Mouse (Mus musculus): ENCODE measurements around the gene Lurap1.

Gene Lurap1

DNA sequence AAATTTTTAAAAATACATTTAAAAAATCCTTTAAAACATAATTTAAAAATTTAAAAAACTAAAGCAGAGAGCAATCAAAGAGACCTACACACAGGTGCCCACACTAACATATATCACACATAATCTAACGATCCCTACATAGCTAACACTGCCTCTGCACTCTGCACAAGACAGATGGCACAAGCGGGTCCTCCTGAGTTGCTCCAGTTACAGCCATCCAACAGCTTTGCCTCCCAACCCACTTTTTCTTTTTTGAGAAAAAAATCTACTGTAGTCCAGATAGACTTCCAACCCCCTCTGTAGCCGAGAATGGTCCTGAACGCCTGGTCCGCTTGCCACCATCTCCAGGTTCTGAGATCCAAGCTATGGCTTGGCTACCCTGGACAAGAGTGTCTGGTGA, 45.9 kb downstream of the Lurap1 start:
- DNase-seq (ENCODE audit: low spot score), result no peak

DNA sequence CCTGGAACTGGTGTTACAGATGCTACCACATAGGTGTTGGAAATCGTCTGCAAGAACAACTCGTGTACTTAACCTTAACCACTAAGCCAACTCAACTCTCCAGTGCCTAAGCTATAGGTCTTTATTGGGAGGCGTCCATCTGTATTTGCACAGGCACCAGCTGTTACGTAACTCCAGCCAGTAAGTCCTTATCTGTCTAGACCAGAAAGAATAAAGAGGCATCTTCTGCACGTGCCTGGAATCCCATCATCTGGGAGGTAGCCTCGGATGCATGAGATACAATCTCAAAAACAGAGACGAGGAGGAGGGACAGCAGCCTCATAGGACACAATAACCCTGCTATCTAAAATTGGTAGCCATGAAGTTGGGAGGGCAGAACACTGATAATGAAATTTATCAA, 50.2 kb downstream of the Lurap1 start:
- no peak for DNase-seq (ENCODE audit: low spot score)

DNA sequence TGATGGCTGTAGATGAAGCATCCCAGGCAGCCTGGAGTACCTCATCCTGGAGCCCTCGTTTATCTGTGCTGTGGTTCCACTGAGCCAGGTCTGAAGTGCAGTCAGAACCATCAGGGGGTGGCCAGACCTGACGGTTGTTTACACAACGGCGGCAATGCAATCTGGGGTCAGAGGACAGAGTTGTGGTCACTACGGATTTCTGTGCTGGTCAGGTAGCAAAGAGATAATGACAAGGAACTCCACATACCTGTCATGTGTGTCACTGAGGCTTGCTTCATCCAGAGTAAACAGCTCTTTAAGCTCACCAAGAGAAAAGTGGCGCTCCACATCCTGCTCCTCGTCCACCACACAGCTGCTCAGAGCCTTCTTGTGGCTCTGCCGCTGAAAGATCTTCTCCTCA, 53.9 kb downstream of the Lurap1 start:
- no peak for DNase-seq (ENCODE audit: low spot score)

DNA sequence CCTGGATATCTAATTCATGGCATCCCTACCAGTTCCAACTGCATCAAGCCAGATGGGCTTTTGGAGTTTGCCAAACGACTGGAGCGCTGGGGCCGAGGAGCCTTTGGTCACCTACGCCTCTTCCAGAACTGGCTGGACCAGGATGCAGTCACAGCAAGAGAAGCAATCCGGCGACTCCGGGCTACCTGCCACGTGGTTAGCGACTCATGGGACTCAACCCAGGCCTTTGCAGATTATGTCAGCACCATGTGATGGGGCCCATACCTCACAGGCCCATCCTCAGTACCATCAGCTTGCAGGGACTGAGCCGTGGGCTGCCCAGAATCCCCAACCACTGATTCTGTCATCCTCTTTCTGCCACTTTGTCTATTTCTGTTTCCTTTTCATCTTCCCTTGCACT, 54.8 kb downstream of the Lurap1 start:
- DNase-seq (ENCODE audit: low spot score), result no peak

DNA sequence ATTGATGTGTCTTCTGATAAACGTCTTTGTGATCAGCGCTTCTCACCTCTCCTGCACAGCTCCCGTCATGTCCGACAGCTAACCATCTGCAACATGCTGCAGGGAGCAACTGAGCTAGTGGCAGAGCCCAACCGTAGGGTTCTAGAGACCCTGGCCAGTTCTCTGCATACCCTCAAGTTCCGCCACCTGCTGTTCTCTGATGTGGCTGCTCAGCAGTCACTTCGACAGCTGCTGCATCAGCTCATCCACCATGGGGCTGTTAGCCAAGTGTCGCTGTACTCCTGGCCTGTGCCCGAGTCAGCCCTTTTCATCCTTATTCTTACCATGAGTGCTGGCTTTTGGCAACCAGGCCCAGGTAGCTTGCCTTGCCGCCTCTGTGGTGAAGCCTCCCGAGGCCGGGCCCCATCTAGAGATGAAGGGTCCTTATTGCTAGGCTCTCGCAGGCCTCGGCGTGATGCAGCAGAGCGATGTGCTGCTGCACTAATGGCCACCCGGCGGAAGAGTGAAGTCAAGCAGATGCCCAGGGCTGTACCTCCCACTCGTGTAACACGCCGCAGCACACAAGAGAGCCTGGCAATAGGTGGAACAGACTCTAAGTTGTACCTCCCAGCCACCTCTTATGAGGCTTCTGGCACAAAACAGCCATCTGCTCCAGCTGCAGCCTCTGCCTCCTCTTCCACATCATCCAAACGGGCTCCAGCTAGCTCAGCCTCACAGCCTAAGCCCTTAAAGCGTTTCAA, 62.5 kb downstream of the Lurap1 start:
- DNase-seq (ENCODE audit: low spot score), result no peak

Data from ovary, postnatal 14 days (tissue).